Mouse (Mus musculus): ENCODE measurements around the gene Apobr. TPM values are rescaled to one million over a fixed set of nuclear protein-coding genes. Genes with fewer than 3 reads are reported as not detected.

Gene Apobr
- total and polyA plus RNA-seq, 3 experiments: 0.23 to 5.4 TPM; not detected in 1

DNA sequence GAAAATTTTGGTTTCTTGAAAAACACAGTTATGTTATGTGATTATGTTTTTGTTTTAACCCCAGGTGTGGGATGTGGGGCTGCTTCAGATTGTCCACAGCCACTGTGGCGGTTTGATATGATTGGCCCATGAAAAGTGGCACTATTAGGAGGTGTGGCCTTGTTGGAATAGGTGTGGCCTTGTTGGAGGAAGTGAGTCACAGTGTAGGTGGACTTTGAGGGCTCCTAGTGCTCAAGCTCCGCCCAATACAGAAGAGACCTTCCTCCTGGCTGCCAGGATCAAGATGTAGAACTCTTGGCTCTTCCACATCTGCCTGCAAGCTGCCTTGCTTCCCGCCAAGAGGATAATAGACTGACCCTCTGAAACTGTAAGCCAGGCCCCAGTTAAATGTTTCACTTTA lies 28.0 kb downstream of the Apobr start:
- H3K9me3 ChIP-seq (replicated peaks; ENCODE audit: insufficient read depth, low read length): no peaks in the 10 kb centered on the region
- H3K4me1 ChIP-seq (ENCODE audit: control insufficient read depth in 1 of 2, insufficient read depth in 2 of 2, low read length in 2 of 2): no peaks in the 10 kb centered on the region
- H3K4me3 ChIP-seq (ENCODE audit: control insufficient read depth in 1 of 2, insufficient read depth in 1 of 2, low read depth in 2 of 2, low read length in 2 of 2): no peak overlapping the region
- no peaks in the 10 kb centered on the region for H3K79me2 ChIP-seq (ENCODE audit: control insufficient read depth, insufficient read depth, low read length, poor library complexity)
- no peaks in the 10 kb centered on the region for H3K27me3 ChIP-seq (ENCODE audit: control insufficient read depth in 1 of 2, insufficient read depth in 2 of 2, low read length in 2 of 2)
- no peak overlapping the region for H3K9ac ChIP-seq (ENCODE audit: control insufficient read depth, low read depth, low read length, poor library complexity, severe bottlenecking)
- TF ChIP-seq EP300 (IDR thresholded peaks at IDR 0.05; ENCODE audit: low read depth in 1 of 2, low read length in 2 of 2) (no peak), BHLHE40 (IDR thresholded peaks at IDR 0.05; ENCODE audit: borderline replicate concordance, low read depth, low read length) (no peak), MYB (IDR thresholded peaks at IDR 0.05; ENCODE audit: low read depth, low read length) (no peak), MXI1 (IDR thresholded peaks at IDR 0.05; ENCODE audit: low read depth, low read length) (no peak), TCF12 (IDR thresholded peaks at IDR 0.05; ENCODE audit: low read depth, low read length) (no peak), SIN3A (IDR thresholded peaks at IDR 0.05; ENCODE audit: low read length) (no peak)
- H3K36me3 ChIP-seq (ENCODE audit: control insufficient read depth in 1 of 2, insufficient read depth in 2 of 2, low read length in 2 of 2): no peaks in the 10 kb centered on the region
- peak; percentile 39 for DNase-seq (ENCODE audit: low read depth, low spot score)
- no peak overlapping the region for H3K27ac ChIP-seq (ENCODE audit: control insufficient read depth, low read depth, low read length)

DNA sequence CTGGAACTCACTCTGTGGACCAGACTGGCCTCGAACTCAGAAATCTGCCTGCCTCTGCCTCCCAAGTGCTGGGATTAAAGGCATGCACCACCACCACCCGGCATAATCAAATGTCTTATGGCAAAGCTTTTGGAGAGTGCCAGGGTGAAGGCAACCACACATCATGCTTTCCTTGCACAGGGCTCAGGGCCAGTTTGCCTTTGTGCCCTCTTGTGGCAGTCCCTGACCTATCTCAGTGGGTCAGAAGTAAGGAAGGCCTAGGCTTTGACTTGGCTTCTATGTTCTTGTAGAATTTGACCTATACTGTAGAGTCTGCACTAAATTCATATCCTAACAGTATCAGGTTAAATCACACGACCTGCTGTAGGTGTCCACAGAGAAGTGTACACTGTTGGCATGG lies 32.0 kb downstream of the Apobr start:
- Histone ChIP-seq H3K9ac (ENCODE audit: control insufficient read depth, low read depth, low read length, poor library complexity, severe bottlenecking) (no peak overlapping the region), H3K4me3 (ENCODE audit: control insufficient read depth in 1 of 2, insufficient read depth in 1 of 2, low read depth in 2 of 2, low read length in 2 of 2) (no peak overlapping the region), H3K36me3 (ENCODE audit: control insufficient read depth in 1 of 2, insufficient read depth in 2 of 2, low read length in 2 of 2) (peaks cover 0 to 2% of the 10 kb centered on the region in 2 experiments; a peak in 2 of 4 replicates), H3K27ac (ENCODE audit: control insufficient read depth, low read depth, low read length) (no peak overlapping the region), H3K4me1 (ENCODE audit: control insufficient read depth in 1 of 2, insufficient read depth in 2 of 2, low read length in 2 of 2) (peaks cover 0 to 7% of the 10 kb centered on the region in 2 experiments; a peak in 3 of 4 replicates), H3K9me3 (replicated peaks; ENCODE audit: insufficient read depth, low read length) (no peaks in the 10 kb centered on the region), H3K27me3 (ENCODE audit: control insufficient read depth in 1 of 2, insufficient read depth in 2 of 2, low read length in 2 of 2) (no peaks in the 10 kb centered on the region), H3K79me2 (ENCODE audit: control insufficient read depth, insufficient read depth, low read length, poor library complexity) (no peaks in the 10 kb centered on the region)
- DNase-seq (ENCODE audit: low read depth, low spot score): no peak
- TF ChIP-seq KAT2A (conservative IDR thresholded peaks at IDR 0.05; ENCODE audit: low read depth, low read length): no peak
- no peak for TF ChIP-seq EP300 (IDR thresholded peaks at IDR 0.05; ENCODE audit: low read depth in 1 of 2, low read length in 2 of 2)
- no peak for TF ChIP-seq TCF12 (IDR thresholded peaks at IDR 0.05; ENCODE audit: low read depth, low read length)
- no peak for TF ChIP-seq ZC3H11A (IDR thresholded peaks at IDR 0.05; ENCODE audit: low read depth, low read length)
- no peak for TF ChIP-seq MEF2A (IDR thresholded peaks at IDR 0.05; ENCODE audit: extremely low read depth, insufficient replicate concordance, low read depth, low read length, poor library complexity, severe bottlenecking)
- TF ChIP-seq ZNF384 (IDR thresholded peaks at IDR 0.05; ENCODE audit: low read depth, low read length): no peak
- TF ChIP-seq TBP (IDR thresholded peaks at IDR 0.05; ENCODE audit: low read depth, low read length): no peak
- no peak for TF ChIP-seq POLR2A (IDR thresholded peaks at IDR 0.05; ENCODE audit: control insufficient read depth in 1 of 2, insufficient read depth in 1 of 2, low read depth in 1 of 2, low read length in 2 of 2, poor library complexity in 1 of 2)
- TF ChIP-seq MAFK (IDR thresholded peaks at IDR 0.05; ENCODE audit: borderline replicate concordance, low read depth, low read length): no peak
- no peak for TF ChIP-seq NRF1 (IDR thresholded peaks at IDR 0.05; ENCODE audit: insufficient read depth, low read depth, low read length, poor library complexity, severe bottlenecking)
- no peak for TF ChIP-seq USF1 (IDR thresholded peaks at IDR 0.05; ENCODE audit: low read depth, low read length)
